In genomic region chr13:24799378-24799777, GRCm38 (mm10) we compare ENCODE assay signal across 8 mouse cellular contexts. TPM values are rescaled to one million over a fixed set of nuclear protein-coding genes. Genes with fewer than 3 reads are reported as not detected.
DNase-seq lines count a peak whose midpoint lies in the region; ATAC-seq lines count a peak whose summit lies in the region.

No protein-coding gene starts in this region.

- H3K9me3 ChIP-seq in kidney, embryonic 15.5 days (replicated peaks): no peaks in the 10 kb centered on the region
- H3K9me3 ChIP-seq in embryonic facial prominence, embryonic 13.5 days: no peaks in the 10 kb centered on the region
- H3K9me3 ChIP-seq in hindbrain, embryonic 15.5 days: no peaks in the 10 kb centered on the region
- no peaks in the 10 kb centered on the region for H3K9me3 ChIP-seq in midbrain, embryonic 16.5 days (replicated peaks; ENCODE audit: control insufficient read depth, low read length, poor library complexity, severe bottlenecking)

- peak overlapping the region; percentile 53 for H3K9ac ChIP-seq in kidney, embryonic 15.5 days
- no peak overlapping the region for H3K9ac ChIP-seq in embryonic facial prominence, embryonic 13.5 days
- no peak overlapping the region for H3K9ac ChIP-seq in hindbrain, embryonic 15.5 days
- no peak overlapping the region for H3K9ac ChIP-seq in midbrain, embryonic 16.5 days (ENCODE audit: low read depth, low read length)

- no peak for DNase-seq in kidney, postnatal 4 days
- DNase-seq in left cerebral cortex, postnatal 4 days: no peak
- no peak for DNase-seq in left cerebral cortex, postnatal 10 days (ENCODE audit: extremely low spot score in 1 of 2, low spot score in 2 of 2)
- no peak for DNase-seq in left cerebral cortex, adult 8-10 months (ENCODE audit: low spot score in 2 of 2)

- no peak for ATAC-seq in kidney, embryonic 15.5 days (replicated peaks; ENCODE audit: low FRiP score)
- ATAC-seq in embryonic facial prominence, embryonic 13.5 days (ENCODE audit: insufficient number of reproducible peaks, insufficient read depth, low FRiP score, low TSS enrichment, low read depth): no peak
- ATAC-seq in hindbrain, embryonic 15.5 days (ENCODE audit: low FRiP score, low read depth): no peak
- ATAC-seq in midbrain, embryonic 16.5 days: no peak

- intact Hi-C loops in left cerebral cortex, postnatal 4 days (cut with DNase I): no loop called here
- intact Hi-C loops in left cerebral cortex, postnatal 10 days (cut with DNase I): no loop called here

- no peaks in the 10 kb centered on the region for H3K27me3 ChIP-seq in kidney, embryonic 15.5 days
- no peaks in the 10 kb centered on the region for H3K27me3 ChIP-seq in embryonic facial prominence, embryonic 13.5 days
- H3K27me3 ChIP-seq in hindbrain, embryonic 15.5 days: no peaks in the 10 kb centered on the region
- no peaks in the 10 kb centered on the region for H3K27me3 ChIP-seq in midbrain, embryonic 16.5 days (ENCODE audit: control insufficient read depth, insufficient read depth, low read depth, low read length)

- no peak overlapping the region for H3K27ac ChIP-seq in kidney, embryonic 15.5 days
- no peak overlapping the region for H3K27ac ChIP-seq in embryonic facial prominence, embryonic 13.5 days
- peak overlapping the region; percentile 97 for H3K27ac ChIP-seq in hindbrain, embryonic 15.5 days (replicated peaks)
- H3K27ac ChIP-seq in midbrain, embryonic 16.5 days (ENCODE audit: low read length): no peak overlapping the region

- peaks cover 13% of the 10 kb centered on the region for H3K4me1 ChIP-seq in kidney, embryonic 15.5 days
- H3K4me1 ChIP-seq in embryonic facial prominence, embryonic 13.5 days: peaks cover 14% of the 10 kb centered on the region
- H3K4me1 ChIP-seq in hindbrain, embryonic 15.5 days (replicated peaks): peaks cover 26% of the 10 kb centered on the region
- H3K4me1 ChIP-seq in midbrain, embryonic 16.5 days (ENCODE audit: control insufficient read depth, insufficient read depth, low read length): peaks cover 20% of the 10 kb centered on the region

- H3K4me3 ChIP-seq in kidney, embryonic 15.5 days (replicated peaks): peak overlapping the region; percentile 91
- peak overlapping the region; percentile 99 for H3K4me3 ChIP-seq in embryonic facial prominence, embryonic 13.5 days
- peak overlapping the region; percentile 96 for H3K4me3 ChIP-seq in hindbrain, embryonic 15.5 days
- peak overlapping the region; percentile 61; the same call in 1 of the 2 replicates for H3K4me3 ChIP-seq in midbrain, embryonic 16.5 days (ENCODE audit: low read depth, low read length)

- H3K4me2 ChIP-seq in kidney, embryonic 15.5 days: peak overlapping the region; percentile 87
- peak overlapping the region; percentile 85 for H3K4me2 ChIP-seq in embryonic facial prominence, embryonic 13.5 days
- peak overlapping the region; percentile 85 for H3K4me2 ChIP-seq in hindbrain, embryonic 15.5 days
- H3K4me2 ChIP-seq in midbrain, embryonic 16.5 days (ENCODE audit: low read length): peak overlapping the region; percentile 76

- no peaks in the 10 kb centered on the region for H3K36me3 ChIP-seq in kidney, embryonic 15.5 days
- no peaks in the 10 kb centered on the region for H3K36me3 ChIP-seq in embryonic facial prominence, embryonic 13.5 days
- H3K36me3 ChIP-seq in hindbrain, embryonic 15.5 days: no peaks in the 10 kb centered on the region
- H3K36me3 ChIP-seq in midbrain, embryonic 16.5 days (ENCODE audit: control insufficient read depth, insufficient read depth, low read length): no peaks in the 10 kb centered on the region

- 60% methylated on average over 5 of the region's 5 CpGs for WGBS in kidney, embryonic 15.5 days
- WGBS in embryonic facial prominence, embryonic 13.5 days: 63% methylated on average over 5 of the region's 5 CpGs
- WGBS in hindbrain, embryonic 15.5 days: 77% methylated on average over 5 of the region's 5 CpGs
- 70% methylated on average over 5 of the region's 5 CpGs for WGBS in midbrain, embryonic 16.5 days

RNA-seq across cellular contexts. Expression of gene BC005537, which starts 2.1 kb away (rescaled TPM):
- polyA plus RNA-seq in kidney, embryonic 15.5 days (2015; fragmentation: Nextera tagmentation; extraction: Ambion mirVana): 16.7 and 17.1 TPM in 2 replicates
- 18.2 and 18.3 TPM in 2 replicates for polyA plus RNA-seq in embryonic facial prominence, embryonic 13.5 days (2015; fragmentation: Nextera tagmentation; extraction: Ambion mirVana)
- 16.6 and 23.4 TPM in 2 replicates for polyA plus RNA-seq in hindbrain, embryonic 15.5 days (2015; fragmentation: Nextera tagmentation; extraction: Ambion mirVana)
- polyA plus RNA-seq in midbrain, embryonic 16.5 days (2015; fragmentation: Nextera tagmentation; extraction: Ambion mirVana): 19.8 and 25.9 TPM in 2 replicates
- 100 to 1,000 TPM; 219 to 228 TPM for total RNA-seq in left cerebral cortex, postnatal 4 days (2021)
- total RNA-seq in left cerebral cortex, postnatal 10 days (2021): 100 to 1,000 TPM; 224 TPM
- 100 to 1,000 TPM; 134 to 163 (median 147) TPM for total RNA-seq in left cerebral cortex, adult 8-10 months (2022)

RNA-seq across cellular contexts. Expression of gene Acot13, which starts 32.0 kb away (rescaled TPM):
- polyA plus RNA-seq in kidney, embryonic 15.5 days (2015; fragmentation: Nextera tagmentation; extraction: Ambion mirVana): 103 and 105 TPM in 2 replicates
- polyA plus RNA-seq in embryonic facial prominence, embryonic 13.5 days (2015; fragmentation: Nextera tagmentation; extraction: Ambion mirVana): 72.1 and 73.8 TPM in 2 replicates
- 53.8 and 57.2 TPM in 2 replicates for polyA plus RNA-seq in hindbrain, embryonic 15.5 days (2015; fragmentation: Nextera tagmentation; extraction: Ambion mirVana)
- 49.6 and 53.3 TPM in 2 replicates for polyA plus RNA-seq in midbrain, embryonic 16.5 days (2015; fragmentation: Nextera tagmentation; extraction: Ambion mirVana)
- total RNA-seq in left cerebral cortex, postnatal 4 days (2021): 10 to 100 TPM; 37.2 to 38.3 TPM
- 10 to 100 TPM; 42.0 to 49.5 TPM for total RNA-seq in left cerebral cortex, postnatal 10 days (2021)
- 10 to 100 TPM; 83.7 to 90.3 (median 87.8) TPM for total RNA-seq in left cerebral cortex, adult 8-10 months (2022)

RNA-seq across cellular contexts. Expression of gene Tdp2, which starts 32.1 kb away (rescaled TPM):
- polyA plus RNA-seq in kidney, embryonic 15.5 days (2015; fragmentation: Nextera tagmentation; extraction: Ambion mirVana): 63.9 and 65.5 TPM in 2 replicates
- polyA plus RNA-seq in embryonic facial prominence, embryonic 13.5 days (2015; fragmentation: Nextera tagmentation; extraction: Ambion mirVana): 58.8 and 59.2 TPM in 2 replicates
- 31.6 and 31.7 TPM in 2 replicates for polyA plus RNA-seq in hindbrain, embryonic 15.5 days (2015; fragmentation: Nextera tagmentation; extraction: Ambion mirVana)
- polyA plus RNA-seq in midbrain, embryonic 16.5 days (2015; fragmentation: Nextera tagmentation; extraction: Ambion mirVana): 26.5 and 32.0 TPM in 2 replicates
- total RNA-seq in left cerebral cortex, postnatal 4 days (2021): 10 to 100 TPM; 22.4 to 22.6 TPM
- 10 to 100 TPM; 21.5 to 22.4 TPM for total RNA-seq in left cerebral cortex, postnatal 10 days (2021)
- total RNA-seq in left cerebral cortex, adult 8-10 months (2022): 10 to 100 TPM; 19.9 to 25.0 (median 21.5) TPM

RNA-seq across cellular contexts. Expression of gene Gmnn, which starts 37.7 kb away (rescaled TPM):
- 115 and 117 TPM in 2 replicates for polyA plus RNA-seq in kidney, embryonic 15.5 days (2015; fragmentation: Nextera tagmentation; extraction: Ambion mirVana)
- 112 and 114 TPM in 2 replicates for polyA plus RNA-seq in embryonic facial prominence, embryonic 13.5 days (2015; fragmentation: Nextera tagmentation; extraction: Ambion mirVana)
- polyA plus RNA-seq in hindbrain, embryonic 15.5 days (2015; fragmentation: Nextera tagmentation; extraction: Ambion mirVana): 23.2 and 26.0 TPM in 2 replicates
- 11.0 and 13.6 TPM in 2 replicates for polyA plus RNA-seq in midbrain, embryonic 16.5 days (2015; fragmentation: Nextera tagmentation; extraction: Ambion mirVana)
- total RNA-seq in left cerebral cortex, postnatal 4 days (2021): 1 to 10 TPM; 4.0 to 5.5 TPM
- 1 to 10 TPM; 3.8 to 4.0 TPM for total RNA-seq in left cerebral cortex, postnatal 10 days (2021)
- 1 to 10 TPM; 2.6 to 6.5 (median 5.6) TPM for total RNA-seq in left cerebral cortex, adult 8-10 months (2022)

RNA-seq across cellular contexts. Expression of gene D130043K22Rik, which starts 45.6 kb away (rescaled TPM):
- 0.57 and 0.61 TPM in 2 replicates for polyA plus RNA-seq in kidney, embryonic 15.5 days (2015; fragmentation: Nextera tagmentation; extraction: Ambion mirVana)
- polyA plus RNA-seq in embryonic facial prominence, embryonic 13.5 days (2015; fragmentation: Nextera tagmentation; extraction: Ambion mirVana): 0.22 and 0.87 TPM in 2 replicates
- polyA plus RNA-seq in hindbrain, embryonic 15.5 days (2015; fragmentation: Nextera tagmentation; extraction: Ambion mirVana): 6.9 and 8.2 TPM in 2 replicates
- 8.9 and 10.2 TPM in 2 replicates for polyA plus RNA-seq in midbrain, embryonic 16.5 days (2015; fragmentation: Nextera tagmentation; extraction: Ambion mirVana)
- total RNA-seq in left cerebral cortex, postnatal 4 days (2021): 10 to 100 TPM; 19.1 to 22.2 TPM
- 10 to 100 TPM; 30.4 to 33.3 TPM for total RNA-seq in left cerebral cortex, postnatal 10 days (2021)
- 10 to 100 TPM; 25.5 to 29.0 (median 27.3) TPM for total RNA-seq in left cerebral cortex, adult 8-10 months (2022)
